ENCODE assay signal across 10 mouse cellular contexts in the genomic region with DNA sequence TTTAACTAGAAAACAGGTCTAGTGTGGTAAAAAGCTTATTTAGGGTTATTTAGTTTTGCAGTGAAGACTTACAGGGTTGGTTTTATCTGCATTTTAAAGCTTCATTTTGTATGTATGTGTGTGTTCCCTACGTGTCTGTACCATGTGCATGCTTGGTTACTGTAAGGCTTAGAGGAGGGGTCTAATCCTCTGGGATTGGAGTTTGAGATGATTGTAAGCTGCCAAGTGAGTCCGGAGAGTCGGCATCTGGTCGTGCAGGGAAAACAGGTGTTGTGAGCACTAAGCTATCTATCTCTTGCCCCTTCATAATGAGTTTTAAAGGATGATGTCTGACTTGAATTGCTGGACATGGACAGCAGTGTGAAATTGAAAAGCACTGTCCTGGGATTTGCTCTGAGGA. TPM values are rescaled to one million over a fixed set of nuclear protein-coding genes. Genes with fewer than 3 reads are reported as not detected.
DNase-seq lines count a peak whose midpoint lies in the region; ATAC-seq and TF ChIP-seq lines count a peak whose summit lies in the region.
"Had no signal": no experiment of that assay in that cellular context is flagged by ENCODE, and none has a peak within 500 bp of the region (broad histone marks: within the 10 kb centered on the region; RNA-seq: fewer than 3 reads in every experiment).

No protein-coding gene starts in this region.

- WGBS in forebrain, postnatal 0 days, result 30% methylated on average over 4 of the region's 4 CpGs
- WGBS in midbrain, embryonic 12.5 days, result 39% methylated on average over 4 of the region's 4 CpGs
- 69% methylated on average over 4 of the region's 4 CpGs for WGBS in heart, embryonic 10.5 days

- TF ChIP-seq CTCF in MEL (IDR thresholded peaks at IDR 0.05 in 2 of 3, conservative IDR thresholded peaks at IDR 0.05 in 1 of 3; ENCODE audit: control insufficient read depth in 1 of 3, insufficient read depth in 1 of 3, low read depth in 2 of 3, low read length in 3 of 3, poor library complexity in 1 of 3, severe bottlenecking in 1 of 3), result no peak
- TF ChIP-seq CTCF in forebrain, postnatal 0 days (IDR thresholded peaks at IDR 0.05; ENCODE audit: low read depth), result no peak

- peak overlapping the region; percentile 12 for H3K9ac ChIP-seq in MEL (ENCODE audit: control insufficient read depth, low read depth, low read length, poor library complexity, severe bottlenecking)
- no peak overlapping the region for H3K9ac ChIP-seq in forebrain, postnatal 0 days
- H3K9ac ChIP-seq in midbrain, embryonic 12.5 days (replicated peaks), result no peak overlapping the region

- peak; percentile 13 to 24 for DNase-seq in cerebellum, postnatal 10 days
- no peak for DNase-seq in cerebellum, adult 9-10 months
- DNase-seq in MEL (ENCODE audit: low read depth, low spot score), result peak; percentile 32
- DNase-seq in forebrain, postnatal 0 days, result no peak
- DNase-seq in T-cell, adult 2 months (ENCODE audit: low spot score), result no peak
- no peak for DNase-seq in heart, embryonic 10.5 days (ENCODE audit: low spot score)
- DNase-seq in adrenal gland, adult 18-20 months (ENCODE audit: low spot score in 2 of 2), result no peak
- DNase-seq: heart, adult 18-20 months; lung, postnatal 14 days had no signal

- H3K27ac ChIP-seq in MEL (ENCODE audit: control insufficient read depth, low read depth, low read length), result peak overlapping the region; percentile 9; the same call in 1 of the 2 replicates
- H3K27ac ChIP-seq in forebrain, postnatal 0 days (ENCODE audit: low read depth, low read length), result no peak overlapping the region
- no peak overlapping the region for H3K27ac ChIP-seq in midbrain, embryonic 12.5 days (replicated peaks)
- H3K27ac ChIP-seq in heart, embryonic 10.5 days, result no peak overlapping the region

- H3K4me2 ChIP-seq in forebrain, postnatal 0 days (ENCODE audit: low read depth), result peak overlapping the region; percentile 13
- H3K4me2 ChIP-seq in midbrain, embryonic 12.5 days (replicated peaks), result peak overlapping the region; percentile 77

- no peak for ATAC-seq in forebrain, postnatal 0 days
- ATAC-seq in midbrain, embryonic 12.5 days (ENCODE audit: low FRiP score, low read depth), result no peak

- TF ChIP-seq EP300 in MEL (IDR thresholded peaks at IDR 0.05; ENCODE audit: low read depth in 1 of 2, low read length in 2 of 2), result no peak

- H3K27me3 ChIP-seq in MEL (ENCODE audit: control insufficient read depth in 1 of 2, insufficient read depth in 2 of 2, low read length in 2 of 2), result no peaks in the 10 kb centered on the region
- no peaks in the 10 kb centered on the region for H3K27me3 ChIP-seq in forebrain, postnatal 0 days (ENCODE audit: insufficient read depth, low read length)
- no peaks in the 10 kb centered on the region for H3K27me3 ChIP-seq in midbrain, embryonic 12.5 days
- no peaks in the 10 kb centered on the region for H3K27me3 ChIP-seq in heart, embryonic 10.5 days (ENCODE audit: insufficient read depth, poor library complexity, severe bottlenecking)

- H3K9me3 ChIP-seq in MEL (replicated peaks; ENCODE audit: insufficient read depth, low read length), result no peaks in the 10 kb centered on the region
- H3K9me3 ChIP-seq in forebrain, postnatal 0 days (ENCODE audit: low read length), result no peaks in the 10 kb centered on the region
- H3K9me3 ChIP-seq in midbrain, embryonic 12.5 days, result no peaks in the 10 kb centered on the region
- H3K9me3 ChIP-seq in heart, embryonic 10.5 days, result no peaks in the 10 kb centered on the region

- peaks cover 7 to 74% of the 10 kb centered on the region in 2 experiments for H3K36me3 ChIP-seq in MEL (ENCODE audit: control insufficient read depth in 1 of 2, insufficient read depth in 2 of 2, low read length in 2 of 2)
- H3K36me3 ChIP-seq in forebrain, postnatal 0 days (ENCODE audit: insufficient read depth), result 0 out of 2 replicates have a peak, but pooled peaks cover 2% of the 10 kb centered on the region
- H3K36me3 ChIP-seq in midbrain, embryonic 12.5 days, result peaks cover 1% of the 10 kb centered on the region
- peaks cover 14% of the 10 kb centered on the region for H3K36me3 ChIP-seq in heart, embryonic 10.5 days

- H3K4me1 ChIP-seq in MEL (ENCODE audit: control insufficient read depth in 1 of 2, insufficient read depth in 2 of 2, low read length in 2 of 2), result peaks cover 32 to 50% of the 10 kb centered on the region in 2 experiments
- peaks cover 25% of the 10 kb centered on the region for H3K4me1 ChIP-seq in forebrain, postnatal 0 days (ENCODE audit: insufficient read depth)
- H3K4me1 ChIP-seq in midbrain, embryonic 12.5 days, result peaks cover 48% of the 10 kb centered on the region
- peaks cover 31% of the 10 kb centered on the region for H3K4me1 ChIP-seq in heart, embryonic 10.5 days

- TF ChIP-seq RAD21 in MEL (IDR thresholded peaks at IDR 0.05; ENCODE audit: low read depth, low read length), result no peak

- no peak; a peak in 1 of 4 replicates for TF ChIP-seq POLR2A in MEL (IDR thresholded peaks at IDR 0.05; ENCODE audit: control insufficient read depth in 1 of 2, insufficient read depth in 1 of 2, low read depth in 1 of 2, low read length in 2 of 2, poor library complexity in 1 of 2)

- peaks cover 74% of the 10 kb centered on the region for H3K79me2 ChIP-seq in MEL (ENCODE audit: control insufficient read depth, insufficient read depth, low read length, poor library complexity)

- H3K4me3 ChIP-seq in MEL (ENCODE audit: control insufficient read depth in 1 of 2, insufficient read depth in 1 of 2, low read depth in 2 of 2, low read length in 2 of 2), result peak overlapping the region; percentile 27; a peak in 3 of 4 replicates
- 0 out of 2 replicates have a peak overlapping the region, but pooled peaks have one; percentile 0 for H3K4me3 ChIP-seq in forebrain, postnatal 0 days (ENCODE audit: low read depth, low read length)
- H3K4me3 ChIP-seq in midbrain, embryonic 12.5 days, result 0 out of 2 replicates have a peak overlapping the region, but pooled peaks have one; percentile 11
- no peak overlapping the region for H3K4me3 ChIP-seq in heart, embryonic 10.5 days

TF ChIP-seq in MEL, 35 proteins besides CTCF, POLR2A, EP300 and RAD21:
- TF ChIP-seq SIN3A (IDR thresholded peaks at IDR 0.05; ENCODE audit: low read length) (no peak), POLR2AphosphoS2 (IDR thresholded peaks at IDR 0.05; ENCODE audit: low read length) (peak; percentile 30; the same call in 1 of the 2 replicates), JUND (IDR thresholded peaks at IDR 0.05; ENCODE audit: low read depth, low read length) (no peak), MYC (IDR thresholded peaks at IDR 0.05; ENCODE audit: low read depth, low read length) (0 out of 2 replicates have a peak, but pooled peaks have one; percentile 12), GABPA (IDR thresholded peaks at IDR 0.05; ENCODE audit: low read depth, low read length) (no peak)

RNA-seq across cellular contexts. Expression of gene Nap1l1, which starts 3.3 kb away (rescaled TPM):
- total RNA-seq in MEL (2012; rRNA removed), result 183 and 220 TPM in 2 replicates
- 100 to 1,000 TPM; 296 to 591 TPM for polyA plus RNA-seq in MEL (2012; ENCODE audit: insufficient read depth in 1 of 2, insufficient read length in 2 of 2, low read depth in 1 of 2, low replicate concordance in 2 of 2, missing spikeins in 1 of 2)
- 114 and 121 TPM in 2 replicates for total RNA-seq in forebrain, postnatal 0 days (2014; rRNA removed)
- 162 and 189 TPM in 2 replicates for polyA plus RNA-seq in forebrain, postnatal 0 days (2015; fragmentation: Nextera tagmentation; extraction: Ambion mirVana)
- 312 and 318 TPM in 2 replicates for polyA plus RNA-seq in midbrain, embryonic 12.5 days (2016; fragmentation: Nextera tagmentation; extraction: Ambion mirVana)
- 190 and 243 TPM in 2 replicates for polyA plus RNA-seq in heart, embryonic 10.5 days (2016; fragmentation: Nextera tagmentation; extraction: Ambion mirVana)
- total RNA-seq in adrenal gland, adult 18-20 months (2021), result 100 to 1,000 TPM; 124 to 136 TPM

RNA-seq across cellular contexts. Expression of gene Phlda1, which starts 29.8 kb away (rescaled TPM):
- 0.27 and 0.39 TPM in 2 replicates for total RNA-seq in MEL (2012; rRNA removed)
- polyA plus RNA-seq in MEL (2012; ENCODE audit: insufficient read depth in 1 of 2, insufficient read length in 2 of 2, low read depth in 1 of 2, low replicate concordance in 2 of 2, missing spikeins in 1 of 2), result 1 to 10 TPM in 1 of 2 experiments, not detected in 1; 3.4 TPM
- 8.9 and 9.2 TPM in 2 replicates for total RNA-seq in forebrain, postnatal 0 days (2014; rRNA removed)
- 29.3 and 31.3 TPM in 2 replicates for polyA plus RNA-seq in forebrain, postnatal 0 days (2015; fragmentation: Nextera tagmentation; extraction: Ambion mirVana)
- 19.6 and 20.3 TPM in 2 replicates for polyA plus RNA-seq in midbrain, embryonic 12.5 days (2016; fragmentation: Nextera tagmentation; extraction: Ambion mirVana)
- 20.6 and 28.8 TPM in 2 replicates for polyA plus RNA-seq in heart, embryonic 10.5 days (2016; fragmentation: Nextera tagmentation; extraction: Ambion mirVana)
- total RNA-seq in adrenal gland, adult 18-20 months (2021), result 10 to 100 TPM; 47.8 to 82.2 TPM

Comparison
In these comparisons a context has a peak if more than half of its experiments do, and no peak if none do; other contexts are left out.
1. DNase-seq: peak in cerebellum, postnatal 10 days (2 of 2) and MEL (single experiment); none in cerebellum, adult 9-10 months (single experiment), forebrain, postnatal 0 days (single experiment), T-cell, adult 2 months (single experiment), heart, embryonic 10.5 days (single experiment) and adrenal gland, adult 18-20 months (0 of 2).